Mouse (Mus musculus) T-helper 2 cell (primary cell): ENCODE measurements at regions not wholly inside any gene's neighbourhood (a gene's known extent, or its start where the extent isn't known, plus 50 kb on each side); places are given as distances from the start of the nearest gene placed in this dataset.

Experiments
- in situ Hi-C: fragments of 300-600 bp; cut with MboI, MseI; formaldehyde crosslinking; loops from one replicate; pipeline ENCODE4 v1.15.1; 2025; ENCODE audit warnings: high pct_unique_total_duplicates

- in situ Hi-C loops = no loop called here
Observed at GRCm38 (mm10) chr3:142948771-142949170, 67.0 kb upstream of the Pkn2 start.

DNA sequence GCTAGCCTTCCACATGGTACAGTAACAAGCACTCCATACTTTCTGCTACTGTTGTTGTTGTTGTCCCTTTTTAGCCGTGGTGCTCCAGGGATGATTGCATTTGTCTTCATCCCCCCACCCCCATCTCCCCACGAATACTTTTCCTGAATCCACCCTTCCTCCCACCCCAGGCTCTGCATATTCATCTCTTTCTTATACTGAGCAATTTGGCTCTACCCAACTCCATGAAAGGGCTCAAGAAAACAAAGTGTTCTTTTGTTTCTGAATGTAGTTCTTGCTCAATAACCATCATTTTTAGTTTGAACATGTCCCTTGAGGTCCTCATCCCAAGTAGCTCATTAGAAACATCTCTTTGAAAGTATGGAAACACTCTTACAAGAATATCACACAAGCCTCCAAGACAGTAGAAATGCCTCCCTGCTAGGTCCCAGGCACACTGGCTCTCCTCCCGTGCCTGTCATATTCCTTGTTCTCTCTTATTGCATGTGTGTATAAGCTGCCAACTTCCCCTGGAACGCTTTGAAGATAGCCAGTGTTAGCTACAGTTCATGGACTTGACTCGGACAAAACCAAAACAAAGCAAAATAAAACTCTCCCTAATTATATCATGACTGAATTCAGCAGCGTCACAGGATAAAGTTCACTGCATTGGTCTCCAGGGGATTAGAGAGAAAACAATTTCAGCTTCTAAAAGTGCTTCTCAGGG is 59.7 kb upstream of the Pkn2 start:
- in situ Hi-C loops = no loop called here

DNA sequence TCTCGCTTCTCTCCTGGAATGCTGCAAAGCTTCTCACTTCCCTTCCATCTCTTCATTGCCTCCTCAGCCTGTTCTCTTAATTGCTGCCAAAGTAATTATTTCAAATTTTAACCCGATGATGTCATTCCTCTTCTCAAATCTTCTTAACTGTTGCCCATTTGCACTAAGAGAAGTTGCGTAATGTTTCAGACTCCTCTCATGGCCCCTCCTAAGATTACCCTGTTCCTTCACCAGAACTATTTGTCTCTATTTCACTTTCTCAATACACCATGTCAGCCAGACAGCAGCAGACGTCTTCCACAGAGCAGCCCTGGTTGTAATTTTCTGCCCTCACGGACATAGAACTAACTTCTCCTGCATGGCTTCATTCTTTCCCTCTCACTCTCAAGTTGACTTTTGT is 59.1 kb upstream of the Pkn2 start:
- in situ Hi-C loops = no loop called here

DNA sequence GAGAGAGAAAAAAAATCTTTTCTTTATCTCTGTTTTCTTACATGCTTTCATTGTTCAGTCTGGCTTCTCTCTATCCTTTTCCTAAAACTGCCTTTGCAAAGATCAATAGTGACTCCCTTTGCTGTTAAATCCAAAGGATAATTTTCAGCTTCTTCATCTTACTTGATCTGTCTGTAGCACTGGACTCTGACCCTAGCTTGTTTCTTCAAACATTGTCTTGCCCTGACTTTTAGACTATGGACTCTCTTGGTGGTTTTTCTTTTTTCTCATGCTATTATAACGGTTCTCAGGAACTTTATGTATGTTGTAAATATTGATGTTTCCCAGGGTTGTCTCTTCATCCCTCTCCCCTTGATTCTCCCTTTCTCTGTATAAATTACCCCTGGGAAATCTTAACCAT is 58.0 kb upstream of the Pkn2 start:
- in situ Hi-C loops = no loop called here

DNA sequence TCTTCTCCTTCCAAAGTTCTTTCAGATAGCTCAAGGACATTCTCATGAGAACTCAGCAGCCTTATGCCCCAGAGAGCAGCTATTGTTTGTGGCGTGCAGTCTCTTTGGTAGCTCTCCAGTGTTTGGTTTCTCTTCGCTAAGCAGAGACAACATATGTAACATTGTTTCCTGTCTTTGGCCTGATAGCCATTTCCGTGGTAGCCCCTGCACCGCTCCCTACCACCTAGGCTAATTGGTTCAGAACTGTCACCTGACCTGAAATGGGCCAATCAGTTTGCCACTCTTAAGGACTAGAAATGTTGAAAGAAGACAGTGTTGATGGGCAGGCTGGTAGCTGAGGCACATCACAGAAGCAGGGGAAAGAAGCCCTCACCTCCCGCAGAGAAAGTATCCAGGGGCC is 54.1 kb upstream of the Pkn2 start:
- in situ Hi-C loops = no loop called here

- in situ Hi-C loops = no loop called here
Observed at GRCm38 (mm10) chr3:142934326-142934725, 52.5 kb upstream of the Pkn2 start.

GRCm38 (mm10) chr3:142933684-142934259 is 52.0 kb upstream of the Pkn2 start:
- in situ Hi-C loops = no loop called here
